ENCODE assay signal across 10 mouse cellular contexts in the genomic region with DNA sequence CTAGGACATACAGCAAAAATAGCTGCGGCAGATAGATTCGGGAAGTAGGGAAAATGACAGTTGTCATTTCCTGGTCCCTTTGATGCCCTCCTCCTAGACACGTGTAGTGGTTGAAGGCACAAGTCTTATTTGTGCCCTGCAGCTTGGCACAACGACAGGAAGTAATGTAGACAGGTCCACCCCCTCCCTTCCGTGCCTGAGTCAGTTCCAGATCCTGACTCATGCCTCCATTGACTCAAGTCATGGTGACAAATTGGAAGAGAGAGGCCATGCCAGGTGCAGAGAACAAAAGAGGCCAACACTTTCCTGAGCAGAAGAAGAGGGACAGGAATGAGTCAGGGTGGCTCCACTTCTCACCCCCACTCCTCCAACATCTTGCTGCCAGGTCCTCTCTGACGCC. TPM values are rescaled to one million over a fixed set of nuclear protein-coding genes. Genes with fewer than 3 reads are reported as not detected.
DNase-seq lines count a peak whose midpoint lies in the region; ATAC-seq lines count a peak whose summit lies in the region.
"Had no signal": no experiment of that assay in that cellular context is flagged by ENCODE, and none has a peak within 500 bp of the region (broad histone marks: within the 10 kb centered on the region; RNA-seq: fewer than 3 reads in every experiment).

No protein-coding gene starts in this region.

- H3K4me3 ChIP-seq in stomach, embryonic 16.5 days (replicated peaks; ENCODE audit: low read length): no peak overlapping the region
- no peak overlapping the region for H3K4me3 ChIP-seq in forebrain, embryonic 13.5 days
- H3K4me3 ChIP-seq: heart, adult 2 months; limb, embryonic 12.5 days had no signal

- no peaks in the 10 kb centered on the region for H3K36me3 ChIP-seq in stomach, embryonic 16.5 days (ENCODE audit: control insufficient read depth, insufficient read depth, low read length)
- no peaks in the 10 kb centered on the region for H3K36me3 ChIP-seq in forebrain, embryonic 13.5 days (ENCODE audit: poor library complexity, severe bottlenecking)
- H3K36me3 ChIP-seq: limb, embryonic 12.5 days had no signal

- H3K27me3 ChIP-seq in stomach, embryonic 16.5 days (ENCODE audit: control insufficient read depth, insufficient read depth, low read length): no peaks in the 10 kb centered on the region
- H3K27me3 ChIP-seq in forebrain, embryonic 13.5 days: no peaks in the 10 kb centered on the region
- H3K27me3 ChIP-seq: limb, embryonic 12.5 days had no signal

- 55% methylated on average over 6 of the region's 6 CpGs for WGBS in stomach, embryonic 16.5 days
- WGBS in forebrain, embryonic 13.5 days: 66% methylated on average over 6 of the region's 6 CpGs

- peak; percentile 22; the same call in 1 of the 2 replicates for ATAC-seq in stomach, embryonic 16.5 days (ENCODE audit: insufficient read depth, low FRiP score)
- no peak for ATAC-seq in forebrain, embryonic 13.5 days

- H3K9ac ChIP-seq in stomach, embryonic 16.5 days (ENCODE audit: low read length): no peak overlapping the region
- no peak overlapping the region for H3K9ac ChIP-seq in forebrain, embryonic 13.5 days
- H3K9ac ChIP-seq: limb, embryonic 12.5 days had no signal

- no peaks in the 10 kb centered on the region for H3K9me3 ChIP-seq in stomach, embryonic 16.5 days (replicated peaks; ENCODE audit: control insufficient read depth, low read length)
- H3K9me3 ChIP-seq in forebrain, embryonic 13.5 days (replicated peaks): no peaks in the 10 kb centered on the region
- H3K9me3 ChIP-seq: limb, embryonic 12.5 days had no signal

- peak; percentile 24 to 32 for DNase-seq in left cerebral cortex, adult 18-20 months (ENCODE audit: low spot score in 2 of 2)
- no peak for DNase-seq in left cerebral cortex, adult 11 months (ENCODE audit: low spot score)
- peak; percentile 69 for DNase-seq in adrenal gland, postnatal 14 days
- peak; percentile 10 to 39 for DNase-seq in kidney, postnatal 36 days
- DNase-seq in urinary bladder, postnatal 25 days (ENCODE audit: low spot score): no peak
- no peak for DNase-seq in embryo, embryonic 10.5 days (ENCODE audit: low spot score)

- H3K4me2 ChIP-seq in stomach, embryonic 16.5 days (ENCODE audit: low read depth, low read length): no peak overlapping the region
- no peak overlapping the region for H3K4me2 ChIP-seq in forebrain, embryonic 13.5 days
- H3K4me2 ChIP-seq: limb, embryonic 12.5 days had no signal

- H3K27ac ChIP-seq in stomach, embryonic 16.5 days (ENCODE audit: low read length): no peak overlapping the region
- no peak overlapping the region for H3K27ac ChIP-seq in forebrain, embryonic 13.5 days
- H3K27ac ChIP-seq: heart, adult 2 months; limb, embryonic 12.5 days had no signal

- H3K4me1 ChIP-seq in stomach, embryonic 16.5 days (ENCODE audit: control insufficient read depth, insufficient read depth, low read length): peaks cover 4% of the 10 kb centered on the region; the same call in 1 of the 2 replicates
- 0 out of 2 replicates have a peak, but pooled peaks cover 7% of the 10 kb centered on the region for H3K4me1 ChIP-seq in forebrain, embryonic 13.5 days
- H3K4me1 ChIP-seq: limb, embryonic 12.5 days had no signal

RNA-seq across cellular contexts. Expression of gene Araf, which starts 19.4 kb away (rescaled TPM):
- total RNA-seq in left cerebral cortex, adult 18-20 months (2021): 100 to 1,000 TPM; 186 to 189 TPM
- 96.3 and 102 TPM in 2 replicates for total RNA-seq in adrenal gland, postnatal 14 days (2021)
- polyA plus RNA-seq in stomach, embryonic 16.5 days (2015; fragmentation: Nextera tagmentation; extraction: Ambion mirVana): 121 TPM in 2 replicates
- polyA plus RNA-seq in forebrain, embryonic 13.5 days (2015; fragmentation: Nextera tagmentation; extraction: Ambion mirVana): 167 and 187 TPM in 2 replicates

RNA-seq across cellular contexts. Expression of gene Timp1, which starts 53.0 kb away (rescaled TPM):
- total RNA-seq in left cerebral cortex, adult 18-20 months (2021): 1 to 10 TPM; 1.4 to 1.5 TPM
- total RNA-seq in adrenal gland, postnatal 14 days (2021): 26.3 and 27.4 TPM in 2 replicates
- 18.8 and 19.3 TPM in 2 replicates for polyA plus RNA-seq in stomach, embryonic 16.5 days (2015; fragmentation: Nextera tagmentation; extraction: Ambion mirVana)
- polyA plus RNA-seq in forebrain, embryonic 13.5 days (2015; fragmentation: Nextera tagmentation; extraction: Ambion mirVana): 2.2 and 4.4 TPM in 2 replicates

Comparison
In these comparisons a context has a peak if more than half of its experiments do, and no peak if none do; other contexts are left out.
1. DNase-seq: peak in left cerebral cortex, adult 18-20 months (2 of 2), adrenal gland, postnatal 14 days (single experiment) and kidney, postnatal 36 days (2 of 2); none in left cerebral cortex, adult 11 months (single experiment), urinary bladder, postnatal 25 days (single experiment) and embryo, embryonic 10.5 days (single experiment).
2. RNA of gene Timp1, which starts 53.0 kb away (total RNA-seq): 26.3 to 27.4 TPM in adrenal gland, postnatal 14 days; 1.4 to 1.5 TPM in left cerebral cortex, adult 18-20 months; every median in the first group is over 10 times any median in the second.